Mouse (Mus musculus) cerebral cortex, adult 2 months (tissue): ENCODE results near the gene Hspa1b.

ENCODE experiments used
- WGBS: fragments of 180-500 bp; shearing (Covaris S2); methylation state at CpG from one replicate; pipeline ENCODE4 v1.1.7; 2018; 5-methylcytosine and 5-hydroxymethylcytosine counted together

Hspa1b gene

GRCm38 (mm10) chr17:34952378-34953040 is 6.5 kb downstream of the Hspa1b start:
- WGBS = 1% methylated on average over 23 of the region's 23 CpGs

- WGBS = 1% methylated on average over 29 of the region's 29 CpGs
Observed at GRCm38 (mm10) chr17:34951636-34952377, 7.2 kb downstream of the Hspa1b start.

- 23% methylated on average over 10 of the region's 10 CpGs for whole genome bisulfite sequencing
Observed at GRCm38 (mm10) chr17:34950514-34951455, 8.3 kb downstream of the Hspa1b start.

- 54% methylated on average over 4 of the region's 4 CpGs for WGBS
Observed at GRCm38 (mm10) chr17:34949553-34949969, 9.5 kb downstream of the Hspa1b start.

GRCm38 (mm10) chr17:34948721-34949552 is 10.1 kb downstream of the Hspa1b start:
- WGBS = 62% methylated on average over 9 of the region's 9 CpGs

- 20% methylated on average over 8 of the region's 8 CpGs for WGBS
Observed at GRCm38 (mm10) chr17:34947606-34948005, 11.4 kb downstream of the Hspa1b start.

- 93% methylated on average over 5 of the region's 5 CpGs for WGBS
Observed at GRCm38 (mm10) chr17:34946486-34947140, 12.4 kb downstream of the Hspa1b start.

- WGBS = 91% methylated on average over 4 of the region's 4 CpGs
Observed at GRCm38 (mm10) chr17:34943128-34943815, 15.8 kb downstream of the Hspa1b start.

GRCm38 (mm10) chr17:34941344-34942041 is 17.5 kb downstream of the Hspa1b start:
- WGBS = 27% methylated on average over 15 of the region's 15 CpGs

GRCm38 (mm10) chr17:34937960-34938505 is 21.0 kb downstream of the Hspa1b start:
- WGBS = 88% methylated on average over 6 of the region's 6 CpGs

- 58% methylated on average over 8 of the region's 8 CpGs for WGBS
Observed at GRCm38 (mm10) chr17:34934830-34935229, 24.2 kb downstream of the Hspa1b start.

GRCm38 (mm10) chr17:34934031-34934430 is 25.0 kb downstream of the Hspa1b start:
- WGBS = 65% methylated on average over 24 of the region's 24 CpGs

GRCm38 (mm10) chr17:34932287-34932686 is 26.8 kb downstream of the Hspa1b start:
- 83% methylated on average over 8 of the region's 8 CpGs for WGBS

GRCm38 (mm10) chr17:34931735-34932098 is 27.3 kb downstream of the Hspa1b start:
- 7% methylated on average over 14 of the region's 14 CpGs for WGBS

GRCm38 (mm10) chr17:34931061-34931734 is 27.8 kb downstream of the Hspa1b start, which contains the start of gene Neu1:
TSS of gene Neu1 (plus strand) at chr17:34931253.
- 1% methylated on average over 38 of the region's 38 CpGs for WGBS

- 78% methylated on average over 4 of the region's 4 CpGs for WGBS
Observed at GRCm38 (mm10) chr17:34928841-34929240, 30.2 kb downstream of the Hspa1b start.

GRCm38 (mm10) chr17:34927306-34928019 is 31.6 kb downstream of the Hspa1b start:
- 79% methylated on average over 18 of the region's 18 CpGs for WGBS

GRCm38 (mm10) chr17:34924258-34924657 is 34.8 kb downstream of the Hspa1b start:
- WGBS = 67% methylated on average over 5 of the region's 5 CpGs
